Mouse (Mus musculus) thymus, postnatal 0 days (tissue): ENCODE measurements around the gene Olfr1369-ps1. TPM values are rescaled to one million over a fixed set of nuclear protein-coding genes. Genes with fewer than 3 reads are reported as not detected.
A peak's percentile ranks its signal among the peaks of the same experiment; 100 is the strongest.
"Not testable (repeated sequence)": the region's sequence is repeated elsewhere in the genome, so short reads cannot be mapped to it uniquely, and the experiment has no call there.

Experiments
- DNase-seq: peaks from one replicate; pipeline ENCODE4 v3.0.0-alpha.2; 2015; ENCODE audit warnings: low spot score
- polyA plus RNA-seq: library from polyadenylated mRNA; unstranded; fragments of >200 nt; fragmentation: Nextera tagmentation; extraction: Ambion mirVana; gene quantifications from 2 replicates; pipeline ENCODE4 v1.2.1, GENCODE M21; 2015

Gene Olfr1369-ps1
- 0.14 and 0.18 TPM in 2 replicates for polyA plus RNA-seq

DNA sequence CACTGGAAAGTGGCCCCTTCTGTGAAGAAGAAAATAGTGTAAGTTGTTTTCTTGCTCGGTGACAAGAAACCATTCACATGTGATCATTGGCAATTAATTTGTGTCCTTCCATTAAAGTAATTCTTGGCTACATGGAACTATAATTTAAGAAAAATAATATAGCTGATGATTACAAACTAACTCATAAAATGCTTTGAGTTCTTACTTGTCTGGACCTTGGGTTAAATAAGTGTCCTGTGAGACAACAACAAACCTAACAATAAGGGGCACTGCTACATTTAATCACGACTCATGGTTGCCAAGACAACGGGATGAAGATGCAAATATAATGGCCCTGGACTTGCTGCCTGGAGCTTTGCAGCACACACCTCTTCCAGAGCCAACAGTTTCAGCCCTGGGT lies at the start of gene Olfr1369-ps1:
TSS of gene Olfr1369-ps1 (plus strand) at position 301 of the 400 bp plus-strand sequence.
- DNase-seq = not testable (repeated sequence)

GRCm38 (mm10) chr13:21066021-21066420 lies 45.3 kb upstream of the Olfr1369-ps1 start:
- no peak for DNase-seq

DNA sequence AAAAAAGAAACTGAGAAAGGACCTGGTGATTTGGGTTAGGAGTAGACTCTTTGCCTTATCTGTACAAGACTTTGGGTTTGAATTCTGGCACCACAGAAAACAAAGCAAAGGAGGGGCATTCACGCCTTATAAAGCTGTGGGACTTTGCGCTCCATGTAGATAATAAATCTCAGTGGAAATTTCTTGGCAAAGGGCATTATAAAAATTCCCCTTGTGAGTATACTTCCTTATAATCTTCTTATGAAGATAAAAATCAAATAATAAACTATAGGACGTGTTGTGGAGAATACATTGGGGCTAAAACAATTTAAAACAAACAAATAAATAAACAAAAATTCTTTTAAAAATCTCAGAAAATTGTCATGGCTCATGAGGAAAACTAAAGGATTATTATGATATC lies 36.4 kb upstream of the Olfr1369-ps1 start, which contains the start of gene Olfr1370:
TSS of gene Olfr1370 (minus strand) at position 101 of the 400 bp plus-strand sequence.
- no peak for DNase-seq

- DNase-seq = no peak
Observed at GRCm38 (mm10) chr13:21082686-21083085, 28.6 kb upstream of the Olfr1369-ps1 start.

DNA sequence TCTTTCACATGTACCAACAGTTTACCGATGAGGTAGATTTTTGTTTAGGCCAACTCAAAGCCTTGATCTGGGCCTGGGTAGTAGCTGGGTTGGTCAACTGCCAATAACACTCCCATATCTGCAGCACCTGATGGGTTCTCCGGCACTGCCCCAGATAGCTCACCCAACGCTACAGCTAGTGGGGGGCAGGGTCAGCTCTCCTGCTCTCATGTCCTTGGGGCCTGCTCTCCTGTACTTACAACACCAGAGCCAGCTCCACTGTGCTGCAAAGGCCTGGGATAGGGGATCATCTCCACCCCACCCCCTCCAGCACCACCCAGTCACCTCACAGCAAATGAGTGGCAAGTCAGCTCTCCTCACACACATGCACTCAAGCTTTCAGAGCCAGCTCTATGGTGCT lies 1.5 kb upstream of the Olfr1369-ps1 start:
- DNase-seq = no peak

GRCm38 (mm10) chr13:21110441-21110840 lies 842 bp upstream of the Olfr1369-ps1 start:
- DNase-seq = no peak

- DNase-seq = no peak
Observed at GRCm38 (mm10) chr13:21114121-21114520, 2.8 kb downstream of the Olfr1369-ps1 start.

GRCm38 (mm10) chr13:21129339-21129738 lies 18.1 kb downstream of the Olfr1369-ps1 start, which contains the start of gene Olfr263:
Gene Olfr263 (plus strand): TSS chr13:21129639.
- not testable (repeated sequence) for DNase-seq

- DNase-seq = peak; percentile 51
Observed at GRCm38 (mm10) chr13:21142421-21142820, 31.1 kb downstream of the Olfr1369-ps1 start.

DNA sequence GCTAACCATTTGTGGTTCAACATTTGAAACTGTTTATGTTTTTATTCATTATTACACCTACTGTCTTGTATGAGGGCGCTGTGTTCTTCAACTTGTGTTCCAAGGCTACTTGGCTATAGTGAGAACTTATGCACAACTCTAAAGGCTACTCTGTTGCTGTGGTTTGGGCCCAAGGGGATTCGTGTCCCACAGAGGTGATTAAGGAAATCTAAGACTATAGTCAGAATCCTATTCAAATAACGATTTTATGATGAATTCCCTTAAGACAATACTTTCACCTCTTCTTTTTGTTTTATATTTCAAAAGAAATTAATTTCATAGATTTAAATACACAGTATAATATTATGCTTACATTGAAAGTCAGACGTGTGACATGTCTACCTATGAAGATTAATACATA lies 34.5 kb downstream of the Olfr1369-ps1 start, which contains the start of gene Olfr1368:
TSS of gene Olfr1368 (minus strand) at position 101 of the 400 bp plus-strand sequence.
- no peak for DNase-seq

- DNase-seq = no peak
Observed at GRCm38 (mm10) chr13:21155888-21156287, 44.6 kb downstream of the Olfr1369-ps1 start.

- no peak for DNase-seq
Observed at GRCm38 (mm10) chr13:21158071-21158470, 46.8 kb downstream of the Olfr1369-ps1 start.

GRCm38 (mm10) chr13:21158785-21159474 lies 47.6 kb downstream of the Olfr1369-ps1 start:
- peak; percentile 82 for DNase-seq

DNA sequence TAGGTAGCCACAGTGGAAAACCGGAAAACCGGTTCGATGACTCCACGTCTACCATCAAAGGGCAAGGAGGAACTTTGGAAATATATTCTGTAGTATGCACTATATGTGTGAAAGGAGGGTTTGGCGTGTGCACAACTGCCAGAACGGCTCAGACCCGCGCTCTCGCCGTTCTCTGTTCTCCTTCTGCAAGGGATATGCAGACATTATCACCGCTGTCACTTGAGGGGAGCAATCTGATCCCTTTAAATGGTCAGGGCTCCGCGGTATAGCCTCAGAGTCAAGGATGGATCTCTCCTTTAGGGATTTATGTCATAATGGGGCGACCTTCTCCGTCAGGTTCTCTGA lies 48.2 kb downstream of the Olfr1369-ps1 start:
- peak; percentile 33 for DNase-seq

GRCm38 (mm10) chr13:21160041-21160511 lies 48.8 kb downstream of the Olfr1369-ps1 start:
- DNase-seq = peak; percentile 29

DNA sequence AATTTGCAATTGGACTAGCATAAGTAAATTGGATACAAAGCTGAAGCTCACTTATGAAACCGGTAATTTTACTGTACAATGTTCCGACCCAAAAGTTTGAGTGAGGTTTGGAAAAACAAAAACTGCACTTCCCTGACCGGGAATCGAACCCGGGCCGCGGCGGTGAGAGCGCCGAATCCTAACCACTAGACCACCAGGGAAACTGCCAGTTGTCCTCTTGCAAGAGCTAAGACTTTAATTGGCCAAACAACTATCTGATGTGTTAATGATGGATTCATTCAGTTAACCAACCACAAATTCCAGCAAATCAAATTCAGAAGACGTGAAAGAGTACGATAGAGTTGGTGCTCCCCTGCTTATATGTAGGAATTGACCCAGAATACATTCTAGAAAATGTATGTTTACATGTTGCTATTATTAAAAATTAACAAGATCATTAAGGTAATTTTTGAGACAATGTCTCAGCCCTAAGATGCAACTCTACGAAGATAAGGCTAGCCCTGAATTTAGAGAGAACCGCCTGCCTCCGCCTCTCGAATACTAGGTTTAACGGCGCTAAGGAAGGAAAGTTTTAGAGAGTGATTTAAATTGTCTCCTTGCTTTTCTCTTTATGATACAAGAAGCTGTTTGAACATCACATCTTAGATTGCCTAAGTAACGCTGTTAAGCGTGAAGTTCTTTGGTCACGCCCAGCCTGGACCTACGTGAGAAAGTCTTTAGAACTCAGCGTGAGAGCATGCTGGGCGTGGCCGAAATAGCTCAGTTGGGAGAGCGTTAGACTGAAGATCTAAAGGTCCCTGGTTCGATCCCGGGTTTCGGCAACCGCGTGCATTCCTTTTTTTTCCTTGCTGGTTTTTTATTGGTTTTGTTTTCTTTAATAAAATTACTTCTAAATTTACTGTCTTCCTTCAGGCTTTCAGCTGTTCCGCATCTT lies 49.6 kb downstream of the Olfr1369-ps1 start:
- DNase-seq = peak; percentile 94

- DNase-seq = no peak
Observed at GRCm38 (mm10) chr13:21161591-21161990, 50.3 kb downstream of the Olfr1369-ps1 start.

DNA sequence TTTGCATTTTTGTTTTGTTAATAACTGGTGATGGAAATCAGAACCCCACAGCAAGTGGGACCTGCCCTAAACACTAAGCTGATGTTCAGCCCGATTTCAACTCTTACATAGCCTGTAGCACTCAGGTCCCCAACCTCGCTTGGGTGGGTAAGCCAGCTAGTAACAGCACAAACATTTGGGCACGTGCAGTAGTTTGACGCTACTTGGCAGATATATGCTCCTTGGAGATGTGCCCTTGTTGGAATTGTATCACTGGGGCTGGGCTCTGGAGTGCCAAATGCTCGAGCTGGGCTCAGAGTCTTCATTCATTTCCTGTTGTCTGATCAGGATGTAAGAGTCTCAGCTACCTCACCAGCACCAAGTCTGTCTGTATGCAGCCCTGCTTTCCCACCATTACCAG lies 51.3 kb downstream of the Olfr1369-ps1 start:
- no peak for DNase-seq

DNA sequence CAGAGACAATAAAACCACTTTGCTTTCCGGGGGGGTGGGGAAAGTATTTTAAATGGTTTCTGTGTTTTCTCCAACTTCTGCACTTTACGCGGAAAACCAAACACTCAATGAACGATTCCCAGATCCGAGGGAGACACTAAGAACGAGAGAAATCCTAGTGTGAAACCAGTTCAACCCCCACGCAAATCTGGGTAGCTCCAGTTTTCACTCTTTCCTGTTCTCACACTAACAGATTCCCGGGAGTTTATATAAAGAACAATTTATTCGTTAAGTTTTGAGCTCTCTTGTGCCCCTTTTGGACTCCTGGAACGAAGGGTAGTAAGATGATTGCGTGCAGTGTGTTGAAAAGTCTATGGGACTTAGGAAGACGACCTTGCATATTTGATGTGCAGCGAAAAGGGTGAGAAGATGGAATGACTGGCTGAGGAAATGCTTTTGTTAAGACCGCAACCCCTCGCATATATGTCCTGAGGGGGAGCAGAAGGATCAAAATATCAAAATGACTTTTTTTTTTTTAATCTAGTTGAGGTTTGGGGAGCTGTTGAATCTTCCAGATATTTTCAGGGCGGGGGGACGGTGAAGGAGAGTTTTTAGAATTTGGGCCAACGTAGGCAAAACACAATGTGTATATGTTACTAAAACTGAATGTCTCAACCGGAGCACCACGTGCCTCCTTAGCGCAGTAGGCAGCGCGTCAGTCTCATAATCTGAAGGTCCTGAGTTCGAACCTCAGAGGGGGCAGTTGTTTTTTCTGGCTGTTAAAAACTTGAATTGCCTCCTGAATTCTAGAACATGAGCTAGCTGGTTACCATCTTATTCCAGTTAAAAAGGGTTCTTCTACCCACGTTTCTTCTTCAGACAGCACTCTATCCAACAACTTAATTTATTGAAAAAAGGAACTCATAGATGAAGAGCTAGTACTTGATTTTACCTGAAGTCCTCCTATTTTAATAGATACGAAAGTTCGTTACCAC lies 55.9 kb downstream of the Olfr1369-ps1 start:
- peak; percentile 91 for DNase-seq

- DNase-seq = peak; percentile 81
Observed at GRCm38 (mm10) chr13:21167910-21168300, 56.6 kb downstream of the Olfr1369-ps1 start.
